Mouse (Mus musculus): ENCODE results near the gene Fanca. TPM values are rescaled to one million over a fixed set of nuclear protein-coding genes. Genes with fewer than 3 reads are reported as not detected.

Fanca gene
- total and polyA plus RNA-seq, 3 experiments, result 26.2 to 48.7 (median 30.3) TPM

- TF ChIP-seq GATA2 (IDR thresholded peaks at IDR 0.05; ENCODE audit: borderline replicate concordance, low read depth, low read length) (no peak), TAL1 (conservative IDR thresholded peaks at IDR 0.05; ENCODE audit: low read depth, low read length) (no peak), GATA1 (IDR thresholded peaks at IDR 0.05; ENCODE audit: borderline replicate concordance, low read length) (no peak), POLR2AphosphoS5 (IDR thresholded peaks at IDR 0.05; ENCODE audit: insufficient replicate concordance, low read depth, low read length) (no peak), CTCF (IDR thresholded peaks at IDR 0.05; ENCODE audit: low read depth, low read length) (no peak)
- Histone ChIP-seq H3K4me3 (ENCODE audit: low read depth, low read length) (no peak overlapping the region), H3K9me3 (replicated peaks) (no peaks in the 10 kb centered on the region), H3K36me3 (replicated peaks) (peaks cover 71% of the 10 kb centered on the region), H3K4me1 (ENCODE audit: insufficient read depth, low read depth, low read length) (peaks cover 25% of the 10 kb centered on the region), H3K27me3 (ENCODE audit: insufficient read depth, low read length) (no peaks in the 10 kb centered on the region)
- DNase-seq (ENCODE audit: low spot score), result no peak
- ATAC-seq (ENCODE audit: extremely low read depth, insufficient number of reproducible peaks, low FRiP score, poor library complexity, severe bottlenecking), result no peak
Measured at GRCm38 (mm10) chr8:123228416-123228815, 90.0 kb downstream of the Fanca start.

GRCm38 (mm10) chr8:123224278-123225266 lies 93.8 kb downstream of the Fanca start, which contains the start of gene Cdk10:
TSS of gene Cdk10 (plus strand) at chr8:123224842.
- TF ChIP-seq GATA2 (IDR thresholded peaks at IDR 0.05; ENCODE audit: borderline replicate concordance, low read depth, low read length) (no peak), GATA1 (IDR thresholded peaks at IDR 0.05; ENCODE audit: borderline replicate concordance, low read length) (no peak), TAL1 (conservative IDR thresholded peaks at IDR 0.05; ENCODE audit: low read depth, low read length) (no peak), CTCF (IDR thresholded peaks at IDR 0.05; ENCODE audit: low read depth, low read length) (no peak), POLR2AphosphoS5 (IDR thresholded peaks at IDR 0.05; ENCODE audit: insufficient replicate concordance, low read depth, low read length) (no peak)
- Histone ChIP-seq H3K4me1 (ENCODE audit: insufficient read depth, low read depth, low read length) (peaks cover 20% of the 10 kb centered on the region), H3K9me3 (replicated peaks) (no peaks in the 10 kb centered on the region), H3K36me3 (replicated peaks) (peaks cover 38% of the 10 kb centered on the region), H3K4me3 (ENCODE audit: low read depth, low read length) (peak within 1 kb of the TSS; percentile 93), H3K27me3 (ENCODE audit: insufficient read depth, low read length) (peaks cover 4% of the 10 kb centered on the region; the same call in 1 of the 2 replicates)
- peak; percentile 87 for ATAC-seq (ENCODE audit: extremely low read depth, insufficient number of reproducible peaks, low FRiP score, poor library complexity, severe bottlenecking)
- peak; percentile 91 for DNase-seq (ENCODE audit: low spot score)

GRCm38 (mm10) chr8:123220917-123221316 lies 97.5 kb downstream of the Fanca start:
- H3K27me3 ChIP-seq (ENCODE audit: insufficient read depth, low read length), result peaks cover 17% of the 10 kb centered on the region
- H3K9me3 ChIP-seq (replicated peaks), result no peaks in the 10 kb centered on the region
- H3K4me3 ChIP-seq (ENCODE audit: low read depth, low read length), result no peak overlapping the region
- peaks cover 28% of the 10 kb centered on the region for H3K4me1 ChIP-seq (ENCODE audit: insufficient read depth, low read depth, low read length)
- DNase-seq (ENCODE audit: low spot score) (no peak), ATAC-seq (ENCODE audit: extremely low read depth, insufficient number of reproducible peaks, low FRiP score, poor library complexity, severe bottlenecking) (no peak)
- peaks cover 2% of the 10 kb centered on the region for H3K36me3 ChIP-seq (replicated peaks)
- TF ChIP-seq GATA2 (IDR thresholded peaks at IDR 0.05; ENCODE audit: borderline replicate concordance, low read depth, low read length) (no peak), TAL1 (conservative IDR thresholded peaks at IDR 0.05; ENCODE audit: low read depth, low read length) (no peak), POLR2AphosphoS5 (IDR thresholded peaks at IDR 0.05; ENCODE audit: insufficient replicate concordance, low read depth, low read length) (no peak), CTCF (IDR thresholded peaks at IDR 0.05; ENCODE audit: low read depth, low read length) (no peak), GATA1 (IDR thresholded peaks at IDR 0.05; ENCODE audit: borderline replicate concordance, low read length) (no peak)

Other genes starting within 250 kb of the Fanca start
- 835 and 904 TPM in 2 replicates for gene Rpl13, start 216.2 kb downstream of the Fanca start, total RNA-seq (2014; fragmentation: Nextera tagmentation)
- gene Rpl13, start 216.2 kb downstream of the Fanca start, total RNA-seq (2017), result 3,495 and 3,523 TPM in 2 replicates
- gene Rpl13, start 216.2 kb downstream of the Fanca start, polyA plus RNA-seq (2012), result 4,220 and 5,023 TPM in 2 replicates
- 3.1 and 4.3 TPM in 2 replicates for gene Cpne7, start 201.2 kb downstream of the Fanca start, total RNA-seq (2014; fragmentation: Nextera tagmentation)
- 3.6 and 6.1 TPM in 2 replicates for gene Cpne7, start 201.2 kb downstream of the Fanca start, total RNA-seq (2017)
- 11.1 and 11.2 TPM in 2 replicates for gene Cpne7, start 201.2 kb downstream of the Fanca start, polyA plus RNA-seq (2012)
- gene Sult5a1, start 160.3 kb downstream of the Fanca start, total RNA-seq (2014; fragmentation: Nextera tagmentation), result not detected in 2 replicates
- 0.06 and 0.11 TPM in 2 replicates for gene Sult5a1, start 160.3 kb downstream of the Fanca start, total RNA-seq (2017)
- not detected in 2 replicates for gene Sult5a1, start 160.3 kb downstream of the Fanca start, polyA plus RNA-seq (2012)
- gene Dpep1, start 132.3 kb downstream of the Fanca start, total RNA-seq (2014; fragmentation: Nextera tagmentation), result not detected in 2 replicates
- gene Dpep1, start 132.3 kb downstream of the Fanca start, total RNA-seq (2017), result 0.06 and 0.11 TPM in 2 replicates
- gene Dpep1, start 132.3 kb downstream of the Fanca start, polyA plus RNA-seq (2012), result not detected in 2 replicates
- 19.6 and 37.3 TPM in 2 replicates for gene Chmp1a, start 105.8 kb downstream of the Fanca start, total RNA-seq (2014; fragmentation: Nextera tagmentation)
- gene Chmp1a, start 105.8 kb downstream of the Fanca start, total RNA-seq (2017), result 57.9 and 78.2 TPM in 2 replicates
- gene Chmp1a, start 105.8 kb downstream of the Fanca start, polyA plus RNA-seq (2012), result 32.7 and 35.9 TPM in 2 replicates
- gene Spata33, start 105.7 kb downstream of the Fanca start, total RNA-seq (2014; fragmentation: Nextera tagmentation), result 0.30 and 3.5 TPM in 2 replicates
- gene Spata33, start 105.7 kb downstream of the Fanca start, total RNA-seq (2017), result 1.1 and 1.2 TPM in 2 replicates
- gene Spata33, start 105.7 kb downstream of the Fanca start, polyA plus RNA-seq (2012), result 0.09 and 0.13 TPM in 2 replicates
- gene Cdk10, start 93.7 kb downstream of the Fanca start, total RNA-seq (2014; fragmentation: Nextera tagmentation), result 22.2 and 22.3 TPM in 2 replicates
- gene Cdk10, start 93.7 kb downstream of the Fanca start, total RNA-seq (2017), result 25.5 and 29.3 TPM in 2 replicates
- 56.3 and 64.2 TPM in 2 replicates for gene Cdk10, start 93.7 kb downstream of the Fanca start, polyA plus RNA-seq (2012)
- 3.4 and 6.8 TPM in 2 replicates for gene Spata2l, start 82.3 kb downstream of the Fanca start, total RNA-seq (2014; fragmentation: Nextera tagmentation)
- gene Spata2l, start 82.3 kb downstream of the Fanca start, total RNA-seq (2017), result 2.2 and 3.7 TPM in 2 replicates
- 5.2 and 5.7 TPM in 2 replicates for gene Spata2l, start 82.3 kb downstream of the Fanca start, polyA plus RNA-seq (2012)
- 6.6 and 15.0 TPM in 2 replicates for gene Zfp276, start 64.4 kb downstream of the Fanca start, total RNA-seq (2014; fragmentation: Nextera tagmentation)
- 8.6 and 11.5 TPM in 2 replicates for gene Zfp276, start 64.4 kb downstream of the Fanca start, total RNA-seq (2017)
- gene Zfp276, start 64.4 kb downstream of the Fanca start, polyA plus RNA-seq (2012), result 6.8 and 7.1 TPM in 2 replicates
- gene Vps9d1, start 64.2 kb downstream of the Fanca start, total RNA-seq (2014; fragmentation: Nextera tagmentation), result 10.5 and 11.1 TPM in 2 replicates
- 6.9 and 8.7 TPM in 2 replicates for gene Vps9d1, start 64.2 kb downstream of the Fanca start, total RNA-seq (2017)
- gene Vps9d1, start 64.2 kb downstream of the Fanca start, polyA plus RNA-seq (2012), result 69.5 and 89.2 TPM in 2 replicates
- not detected in 2 replicates for gene Spire2, start 14.1 kb upstream of the Fanca start, total RNA-seq (2014; fragmentation: Nextera tagmentation)
- 0.23 and 0.33 TPM in 2 replicates for gene Spire2, start 14.1 kb upstream of the Fanca start, total RNA-seq (2017)
- 0.04 and 0.12 TPM in 2 replicates for gene Spire2, start 14.1 kb upstream of the Fanca start, polyA plus RNA-seq (2012)
- gene Tcf25, start 55.2 kb upstream of the Fanca start, total RNA-seq (2014; fragmentation: Nextera tagmentation), result 123 and 130 TPM in 2 replicates
- gene Tcf25, start 55.2 kb upstream of the Fanca start, total RNA-seq (2017), result 125 and 133 TPM in 2 replicates
- 84.3 and 91.6 TPM in 2 replicates for gene Tcf25, start 55.2 kb upstream of the Fanca start, polyA plus RNA-seq (2012)
- gene Mc1r, start 88.5 kb upstream of the Fanca start, total RNA-seq (2014; fragmentation: Nextera tagmentation), result not detected in 2 replicates
- 0.12 and 0.27 TPM in 2 replicates for gene Mc1r, start 88.5 kb upstream of the Fanca start, total RNA-seq (2017)
- gene Mc1r, start 88.5 kb upstream of the Fanca start, polyA plus RNA-seq (2012), result 0.01 and 0.02 TPM in 2 replicates
- not detected in 2 replicates for gene Tubb3, start 92.8 kb upstream of the Fanca start, total RNA-seq (2014; fragmentation: Nextera tagmentation)
- gene Tubb3, start 92.8 kb upstream of the Fanca start, total RNA-seq (2017), result 0.41 and 0.71 TPM in 2 replicates
- 0.14 and 0.22 TPM in 2 replicates for gene Tubb3, start 92.8 kb upstream of the Fanca start, polyA plus RNA-seq (2012)
- gene Def8, start 105.0 kb upstream of the Fanca start, total RNA-seq (2014; fragmentation: Nextera tagmentation), result 14.4 and 18.6 TPM in 2 replicates
- gene Def8, start 105.0 kb upstream of the Fanca start, total RNA-seq (2017), result 12.6 and 15.1 TPM in 2 replicates
- gene Def8, start 105.0 kb upstream of the Fanca start, polyA plus RNA-seq (2012), result 11.4 and 16.7 TPM in 2 replicates
- 18.2 and 24.7 TPM in 2 replicates for gene Afg3l1, start 159.3 kb upstream of the Fanca start, total RNA-seq (2014; fragmentation: Nextera tagmentation)
- gene Afg3l1, start 159.3 kb upstream of the Fanca start, total RNA-seq (2017), result 14.2 and 20.5 TPM in 2 replicates
- 24.9 and 29.6 TPM in 2 replicates for gene Afg3l1, start 159.3 kb upstream of the Fanca start, polyA plus RNA-seq (2012)
- gene Dbndd1, start 196.9 kb upstream of the Fanca start, total RNA-seq (2014; fragmentation: Nextera tagmentation), result not detected in 2 replicates
- 0.16 TPM in 1 of 2 replicates, not detected in the other for gene Dbndd1, start 196.9 kb upstream of the Fanca start, total RNA-seq (2017)
- gene Dbndd1, start 196.9 kb upstream of the Fanca start, polyA plus RNA-seq (2012), result 0.04 TPM in 1 of 2 replicates, not detected in the other
- 4.2 and 4.6 TPM in 2 replicates for gene Gas8, start 200.3 kb upstream of the Fanca start, total RNA-seq (2014; fragmentation: Nextera tagmentation)
- gene Gas8, start 200.3 kb upstream of the Fanca start, total RNA-seq (2017), result 14.5 and 16.0 TPM in 2 replicates
- 11.5 and 11.8 TPM in 2 replicates for gene Gas8, start 200.3 kb upstream of the Fanca start, polyA plus RNA-seq (2012)